Mouse (Mus musculus) forebrain, embryonic 12.5 days (tissue): ENCODE results near the gene Rad17. TPM values are rescaled to one million over a fixed set of nuclear protein-coding genes. Genes with fewer than 3 reads are reported as not detected.

ENCODE experiments used
- ATAC-seq: fragments of 200-750 bp; cut with Nextera tagmentation; 2 replicates; pipeline ENCODE4 v1.8.0; 2017; ENCODE audit warnings: moderate TSS enrichment; ENCODE audit not compliant: low FRiP score
- H3K27ac ChIP-seq: fragments of 300-500 bp; sonication (generic); 2 replicates; pipeline ENCODE4 v1.5.1; 2016; ENCODE audit warnings: mild to moderate bottlenecking
- H3K27me3 ChIP-seq: fragments of 300-500 bp; sonication (generic); 2 replicates; pipeline ENCODE4 v1.6.1; 2016; ENCODE audit warnings: mild to moderate bottlenecking
- H3K36me3 ChIP-seq: fragments of 300-500 bp; sonication (generic); replicated peaks from 2 replicates; pipeline ENCODE4 v1.6.1; 2016; ENCODE audit warnings: mild to moderate bottlenecking
- H3K4me1 ChIP-seq: fragments of 300-500 bp; sonication (generic); 2 replicates; pipeline ENCODE4 v1.6.1; 2016
- H3K4me2 ChIP-seq: fragments of 300-500 bp; sonication (generic); 2 replicates; pipeline ENCODE4 v1.6.1; 2016; ENCODE audit warnings: mild to moderate bottlenecking, moderate library complexity
- H3K4me3 ChIP-seq: fragments of 300-500 bp; sonication (generic); replicated peaks from 2 replicates; pipeline ENCODE4 v1.5.1; 2016; ENCODE audit warnings: mild to moderate bottlenecking
- H3K9ac ChIP-seq: fragments of 300-500 bp; sonication (generic); 2 replicates; pipeline ENCODE4 v1.6.1; 2016; ENCODE audit warnings: mild to moderate bottlenecking
- H3K9me3 ChIP-seq: fragments of 300-500 bp; sonication (generic); 2 replicates; pipeline ENCODE4 v1.6.1; 2016
- WGBS: fragments of 180-500 bp; shearing (Covaris S2); methylation state at CpG from one replicate; pipeline ENCODE4 v1.1.7; 2016; 5-methylcytosine and 5-hydroxymethylcytosine counted together
- polyA plus RNA-seq: library from polyadenylated mRNA; unstranded; fragments of >200 nt; fragmentation: Nextera tagmentation; extraction: Ambion mirVana; gene quantifications from 2 replicates; pipeline ENCODE4 v1.2.1, GENCODE M21; 2016

Gene Rad17
- polyA plus RNA-seq, 1 experiment from 2014 or later = 24.7 TPM

DNA sequence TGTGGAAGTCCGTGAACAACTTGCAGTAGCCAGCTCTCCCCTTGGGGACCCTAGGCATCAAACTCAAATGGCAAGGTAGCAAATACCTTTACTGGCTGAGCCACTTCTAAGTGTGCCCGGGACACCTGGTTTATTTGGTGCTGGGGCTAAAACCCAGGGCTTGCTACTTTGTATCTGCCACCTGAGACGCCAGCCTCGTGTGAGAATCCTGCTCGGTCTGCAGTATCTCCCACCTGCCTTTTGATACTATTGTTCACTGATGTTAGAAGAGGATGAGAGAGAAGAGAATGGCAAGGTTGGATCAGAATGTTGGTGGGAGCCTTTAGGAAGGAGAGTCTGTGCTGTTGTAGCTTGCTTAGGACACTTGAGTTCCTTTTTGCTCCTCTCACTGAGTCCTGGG, 7.2 kb upstream of the Rad17 start:
- no peak overlapping the region for H3K4me3 ChIP-seq
- H3K27me3 ChIP-seq = no peaks in the 10 kb centered on the region
- H3K9ac ChIP-seq = no peak overlapping the region
- no peak for ATAC-seq
- H3K9me3 ChIP-seq = no peaks in the 10 kb centered on the region
- no peak overlapping the region for H3K4me2 ChIP-seq
- H3K36me3 ChIP-seq = peaks cover 8% of the 10 kb centered on the region; the same call in 1 of the 2 replicates
- whole genome bisulfite sequencing = 94% methylated on average over 5 of the region's 5 CpGs
- no peak overlapping the region for H3K27ac ChIP-seq
- no peaks in the 10 kb centered on the region for H3K4me1 ChIP-seq

DNA sequence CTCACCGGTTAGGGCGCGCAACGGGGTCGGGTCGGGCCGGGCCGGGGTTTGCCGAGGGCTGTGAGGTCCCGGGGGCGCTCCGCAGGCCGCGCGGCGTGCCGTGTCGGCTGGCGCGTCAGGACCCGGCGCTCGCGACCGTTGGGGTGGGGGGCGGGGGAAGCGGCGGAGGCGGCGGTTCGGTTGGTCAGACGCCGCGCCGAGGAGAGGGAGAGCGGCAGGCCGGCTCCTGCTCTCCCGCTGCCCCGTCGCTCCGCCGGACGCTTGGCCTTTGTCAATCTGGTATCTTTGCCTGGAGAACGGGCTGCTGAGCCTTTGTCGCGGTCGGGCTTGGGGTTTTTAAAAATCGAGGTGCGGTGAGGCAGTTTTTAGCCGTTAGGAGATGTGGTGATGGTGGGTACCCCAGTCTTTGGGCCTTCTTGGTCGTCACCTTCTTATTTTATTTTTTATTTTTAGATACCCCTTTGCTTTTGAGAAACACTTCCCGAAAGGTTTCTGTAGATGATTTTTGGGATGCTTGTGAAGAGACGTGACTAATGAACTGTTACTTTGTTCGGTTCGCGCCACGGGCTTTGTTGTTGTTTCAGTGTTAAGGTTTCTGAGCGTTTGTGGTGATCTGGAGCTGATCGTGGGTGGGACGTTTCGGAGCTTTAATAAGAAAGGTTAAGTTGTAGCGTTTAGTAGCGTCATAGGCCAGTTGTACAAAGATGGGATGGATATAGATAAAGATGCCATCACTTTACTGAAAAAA, 762 bp upstream of the Rad17 start, which contains the start of gene Taf9:
Gene Taf9 (plus strand): TSS at position 141 of the 748 bp plus-strand sequence.
- no peaks in the 10 kb centered on the region for H3K9me3 ChIP-seq
- peaks cover 10% of the 10 kb centered on the region for H3K4me1 ChIP-seq
- H3K36me3 ChIP-seq = peaks cover 14% of the 10 kb centered on the region; the same call in 1 of the 2 replicates
- H3K4me2 ChIP-seq = peak within 1 kb of the TSS; percentile 76
- H3K9ac ChIP-seq = peak within 1 kb of the TSS; percentile 90
- H3K4me3 ChIP-seq = peak within 1 kb of the TSS; percentile 93
- peak within 1 kb of the TSS; percentile 97 for H3K27ac ChIP-seq
- ATAC-seq = no peak; the same call in 1 of the 2 replicates
- H3K27me3 ChIP-seq = no peaks in the 10 kb centered on the region
- 1% methylated on average over 60 of the region's 63 CpGs for WGBS

DNA sequence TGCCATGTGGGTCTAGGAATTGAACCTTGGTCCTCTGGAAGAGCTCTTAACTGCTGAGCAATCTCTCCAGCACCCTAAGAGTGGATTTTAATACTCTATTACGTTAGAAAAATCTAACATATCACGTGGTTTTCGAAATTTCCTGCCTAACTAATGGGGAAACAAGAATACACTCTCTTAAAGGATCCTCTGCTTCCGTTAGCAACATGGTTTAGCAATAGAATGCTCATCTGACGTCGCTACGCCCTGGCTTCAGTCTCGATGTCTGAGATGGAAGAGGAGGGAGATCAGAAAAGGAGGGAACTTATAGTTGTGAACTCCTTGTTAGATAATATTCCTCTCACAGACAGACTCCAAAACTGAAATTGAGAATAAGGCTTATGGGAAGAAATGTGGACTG, 2.6 kb downstream of the Rad17 start:
- Histone ChIP-seq H3K4me2 (no peak overlapping the region), H3K36me3 (peaks cover 29% of the 10 kb centered on the region), H3K27me3 (no peaks in the 10 kb centered on the region), H3K9ac (no peak overlapping the region), H3K4me3 (no peak overlapping the region), H3K9me3 (no peaks in the 10 kb centered on the region), H3K27ac (no peak overlapping the region), H3K4me1 (peaks cover 10% of the 10 kb centered on the region)
- ATAC-seq = no peak
- WGBS = 95% methylated on average over 8 of the region's 8 CpGs

DNA sequence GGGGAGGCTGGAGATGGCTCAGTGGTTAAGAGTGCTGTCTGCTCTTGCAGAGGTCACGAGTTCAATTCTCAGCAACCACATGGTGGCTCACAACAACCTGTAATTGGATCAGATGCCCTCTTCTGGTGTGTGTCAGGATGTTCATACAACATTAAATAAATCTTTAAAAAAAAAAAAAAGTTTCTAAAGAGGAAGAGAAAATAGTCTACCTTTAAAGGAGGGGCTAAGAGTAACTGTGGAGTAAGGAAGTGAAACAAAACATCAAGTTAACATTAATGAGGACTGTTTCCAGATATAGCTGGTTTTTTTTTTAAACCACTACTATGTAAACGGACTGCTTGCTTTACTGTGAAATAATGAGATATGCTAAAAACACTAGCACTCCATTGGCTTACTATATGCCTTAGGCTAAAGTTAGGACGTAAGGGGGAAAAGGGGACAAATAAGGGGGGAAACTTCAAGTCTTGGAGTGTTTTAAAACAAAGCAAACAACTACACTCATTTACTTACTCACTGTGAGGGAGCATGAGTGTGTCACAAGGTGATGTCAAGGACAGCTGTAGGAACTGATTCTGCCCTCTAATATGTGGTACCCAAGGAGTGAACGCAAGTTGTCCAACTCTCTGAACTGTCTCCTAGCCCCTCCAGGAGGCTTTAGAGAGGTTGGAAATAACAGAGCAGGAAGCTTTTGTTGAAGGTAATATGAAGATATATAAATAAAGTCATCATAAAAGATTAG, 8.2 kb downstream of the Rad17 start:
- H3K27ac ChIP-seq = no peak overlapping the region
- peaks cover 64% of the 10 kb centered on the region for H3K36me3 ChIP-seq
- WGBS = 94% methylated on average over 4 of the region's 4 CpGs
- no peak overlapping the region for H3K9ac ChIP-seq
- H3K4me2 ChIP-seq = no peak overlapping the region
- H3K9me3 ChIP-seq = no peaks in the 10 kb centered on the region
- no peak overlapping the region for H3K4me3 ChIP-seq
- ATAC-seq = no peak
- no peaks in the 10 kb centered on the region for H3K4me1 ChIP-seq
- H3K27me3 ChIP-seq = no peaks in the 10 kb centered on the region

DNA sequence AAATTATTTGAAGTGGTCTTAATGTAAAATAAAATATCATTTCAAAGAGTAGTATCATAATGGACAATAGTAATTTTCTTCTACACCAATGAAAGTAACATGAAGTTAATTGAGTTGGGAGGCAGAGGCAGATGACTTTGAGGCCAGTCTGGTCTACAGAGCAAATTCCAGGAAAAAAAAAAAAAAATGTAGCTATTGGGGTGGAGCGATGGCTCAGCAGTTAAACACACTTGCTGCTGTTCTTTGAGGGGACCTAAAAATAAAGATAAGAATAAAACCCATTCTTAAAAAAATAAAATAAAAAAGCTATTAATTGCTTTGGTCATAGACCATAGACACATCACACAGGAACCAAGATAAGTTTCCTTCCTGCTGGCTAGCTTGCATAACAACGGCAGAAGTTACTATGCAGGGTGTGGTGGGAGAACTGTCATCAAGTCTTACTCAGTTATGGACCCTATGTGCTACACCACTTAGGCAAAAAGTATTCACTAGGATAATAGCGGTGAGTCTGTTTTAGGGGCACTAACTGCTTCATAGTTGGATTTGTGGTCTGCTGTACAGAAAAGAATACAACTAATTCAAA, 16.7 kb downstream of the Rad17 start:
- H3K4me3 ChIP-seq = no peak overlapping the region
- no peaks in the 10 kb centered on the region for H3K4me1 ChIP-seq
- no peak overlapping the region for H3K27ac ChIP-seq
- H3K9ac ChIP-seq = no peak overlapping the region
- H3K4me2 ChIP-seq = no peak overlapping the region
- no peaks in the 10 kb centered on the region for H3K9me3 ChIP-seq
- peaks cover 56% of the 10 kb centered on the region for H3K36me3 ChIP-seq
- 97% methylated on average over 3 of the region's 3 CpGs for WGBS
- ATAC-seq = no peak
- no peaks in the 10 kb centered on the region for H3K27me3 ChIP-seq

DNA sequence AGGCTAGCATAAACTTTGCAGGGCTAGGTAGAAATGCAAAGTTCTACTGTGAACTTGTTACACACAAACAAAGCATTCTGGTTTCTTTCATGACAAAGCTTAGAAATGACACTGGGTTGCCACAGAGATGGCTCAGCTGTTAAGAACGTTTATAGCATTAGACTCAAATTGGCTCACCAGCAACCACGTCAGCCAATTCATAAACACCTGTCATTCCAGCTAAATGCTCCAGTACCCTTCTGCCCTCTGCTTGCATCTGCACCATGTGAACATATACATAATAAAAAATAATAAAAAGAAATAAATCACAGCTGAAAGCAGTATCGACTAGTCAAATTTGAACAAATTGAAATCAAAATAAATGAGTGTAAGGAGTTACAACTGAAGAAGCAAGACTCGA, 28.6 kb downstream of the Rad17 start:
- H3K9ac ChIP-seq = no peak overlapping the region
- H3K9me3 ChIP-seq = no peaks in the 10 kb centered on the region
- WGBS = 90% methylated on average over 4 of the region's 4 CpGs
- peaks cover 5% of the 10 kb centered on the region; the same call in 1 of the 2 replicates for H3K27me3 ChIP-seq
- H3K27ac ChIP-seq = no peak overlapping the region
- no peak overlapping the region for H3K4me2 ChIP-seq
- no peaks in the 10 kb centered on the region for H3K4me1 ChIP-seq
- peaks cover 53% of the 10 kb centered on the region for H3K36me3 ChIP-seq
- no peak for ATAC-seq
- H3K4me3 ChIP-seq = no peak overlapping the region

DNA sequence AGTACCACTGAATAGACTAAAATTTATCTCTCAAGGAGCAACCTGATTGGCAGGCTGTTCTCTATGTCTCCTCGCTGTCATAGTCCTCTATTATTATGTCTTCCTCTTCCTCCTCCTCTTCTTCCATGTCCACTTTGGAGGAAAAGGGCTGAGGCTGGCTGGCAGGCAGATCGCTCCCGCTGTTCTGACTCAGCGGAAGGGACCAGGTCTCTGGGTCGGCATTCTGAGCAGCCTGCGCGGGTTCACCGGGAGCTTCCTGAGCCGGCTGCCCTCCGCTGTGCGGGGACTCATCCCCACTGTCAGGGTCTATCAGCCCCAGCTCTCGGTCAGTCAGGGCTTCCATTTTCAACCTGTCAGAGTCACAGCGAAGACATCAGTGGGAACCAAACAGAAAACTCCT, 33.3 kb downstream of the Rad17 start:
- 81% methylated on average over 13 of the region's 13 CpGs for WGBS
- Histone ChIP-seq H3K27me3 (peaks cover 17% of the 10 kb centered on the region), H3K4me2 (no peak overlapping the region), H3K9me3 (no peaks in the 10 kb centered on the region), H3K4me1 (peaks cover 9% of the 10 kb centered on the region), H3K4me3 (no peak overlapping the region), H3K9ac (no peak overlapping the region), H3K27ac (no peak overlapping the region), H3K36me3 (peaks cover 29% of the 10 kb centered on the region)
- ATAC-seq = no peak

DNA sequence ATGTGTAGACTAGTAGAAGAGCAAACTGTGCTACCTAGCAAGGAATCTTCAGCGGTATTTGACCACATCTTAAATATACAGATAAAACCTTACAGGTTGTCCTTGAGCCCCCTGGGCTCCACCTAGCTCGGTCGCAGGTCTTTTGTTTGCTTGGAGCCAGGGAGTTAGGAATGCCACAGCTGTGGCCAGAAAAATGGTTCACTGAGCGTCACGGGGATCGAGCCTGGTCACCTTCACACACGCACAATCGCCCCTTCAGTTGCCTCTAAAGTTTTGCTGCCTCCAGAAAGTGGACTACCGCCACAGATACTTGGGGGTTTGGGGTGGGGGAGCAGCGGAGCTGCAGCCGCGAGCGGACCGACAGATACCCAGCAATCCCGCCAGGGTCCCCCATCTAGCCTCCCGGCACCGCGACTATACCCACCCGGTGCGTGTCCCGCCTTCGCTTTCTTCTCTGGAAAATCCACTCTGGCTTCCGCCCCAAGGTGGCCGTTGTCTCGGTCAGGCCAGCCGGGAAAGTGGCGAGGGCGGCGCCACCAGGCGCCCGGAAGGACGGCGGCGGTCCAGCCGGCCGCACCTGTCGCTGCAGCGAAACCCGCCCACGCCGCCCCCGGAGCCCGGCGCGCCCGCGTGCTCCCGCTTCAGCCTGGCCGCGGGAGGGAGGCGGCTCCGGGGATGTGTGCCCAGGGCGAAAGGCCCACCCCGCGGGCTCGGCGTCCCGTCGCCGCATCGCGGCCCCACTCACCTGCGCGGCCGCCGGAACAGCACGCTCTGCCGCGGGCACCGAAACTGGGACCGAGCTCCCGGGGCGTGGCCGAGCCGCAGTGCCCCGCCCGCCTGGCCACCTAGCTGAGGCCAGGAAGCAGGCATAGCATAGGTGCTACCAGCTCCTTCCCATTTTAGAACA, 34.4 kb downstream of the Rad17 start, which contains the start of gene Marveld2:
Gene Marveld2 (minus strand): TSS at position 791 of the 907 bp plus-strand sequence.
- H3K36me3 ChIP-seq = peaks cover 20% of the 10 kb centered on the region
- peak within 1 kb of the TSS; percentile 58 for H3K4me3 ChIP-seq
- 2% methylated on average over 72 of the region's 77 CpGs for WGBS
- H3K27me3 ChIP-seq = peaks cover 17% of the 10 kb centered on the region
- peak within 1 kb of the TSS; percentile 61 for H3K9ac ChIP-seq
- peak; percentile 55 for ATAC-seq
- H3K27ac ChIP-seq = no peak within 1 kb of the TSS
- H3K4me2 ChIP-seq = peak within 1 kb of the TSS; percentile 97
- no peaks in the 10 kb centered on the region for H3K9me3 ChIP-seq
- peaks cover 9% of the 10 kb centered on the region for H3K4me1 ChIP-seq

DNA sequence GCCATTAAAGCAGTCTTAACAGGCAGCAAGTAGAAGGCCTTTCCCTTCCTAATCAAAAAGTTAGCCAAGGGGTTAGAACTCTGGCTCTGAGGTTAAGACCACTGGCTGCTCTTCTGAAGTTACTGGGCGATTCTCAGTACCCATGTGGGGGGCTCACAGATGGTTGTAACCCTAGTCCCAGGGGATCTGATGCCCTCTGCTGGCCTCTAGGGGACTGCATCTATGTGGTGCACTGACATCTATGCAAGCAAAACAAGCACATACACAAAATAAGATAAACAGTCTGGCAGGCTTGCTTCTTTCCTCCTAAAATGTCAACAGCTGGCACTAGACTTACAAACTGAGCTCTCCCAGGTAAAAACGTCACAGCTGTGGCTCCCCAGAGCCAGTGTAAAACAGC, 37.9 kb downstream of the Rad17 start:
- Histone ChIP-seq H3K9ac (no peak overlapping the region), H3K27ac (no peak overlapping the region), H3K4me3 (no peak overlapping the region), H3K9me3 (no peaks in the 10 kb centered on the region), H3K36me3 (peaks cover 7% of the 10 kb centered on the region; the same call in 1 of the 2 replicates), H3K4me1 (peaks cover 9% of the 10 kb centered on the region), H3K27me3 (peaks cover 17% of the 10 kb centered on the region), H3K4me2 (no peak overlapping the region)
- no peak for ATAC-seq
- WGBS = 56% methylated on average over 2 of the region's 2 CpGs

DNA sequence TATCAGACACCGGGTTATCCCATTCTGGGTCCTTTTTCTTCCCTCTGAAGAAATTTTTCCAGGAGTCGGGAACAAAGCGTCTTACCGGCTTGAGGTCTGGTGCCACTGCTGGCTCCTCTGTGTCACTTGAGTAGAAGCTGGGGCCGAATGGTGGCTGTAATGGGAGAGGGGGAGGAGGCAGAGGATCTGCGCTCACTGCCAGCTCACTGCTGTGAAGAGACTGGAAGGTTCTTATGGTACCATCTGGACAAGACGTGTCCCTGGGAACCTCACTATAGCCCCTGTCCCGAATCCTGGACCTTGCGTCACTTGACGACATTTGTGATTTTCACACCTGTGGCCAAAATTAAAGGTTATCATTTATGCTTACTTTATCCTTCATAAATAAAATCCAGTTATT, 38.6 kb downstream of the Rad17 start:
- Histone ChIP-seq H3K4me2 (no peak overlapping the region), H3K4me1 (peaks cover 9% of the 10 kb centered on the region), H3K4me3 (no peak overlapping the region), H3K27me3 (peaks cover 12% of the 10 kb centered on the region), H3K9me3 (no peaks in the 10 kb centered on the region), H3K9ac (no peak overlapping the region), H3K27ac (no peak overlapping the region), H3K36me3 (0 out of 2 replicates have a peak, but pooled peaks cover under 1% of the 10 kb centered on the region)
- no peak for ATAC-seq
- WGBS = 95% methylated on average over 10 of the region's 10 CpGs

DNA sequence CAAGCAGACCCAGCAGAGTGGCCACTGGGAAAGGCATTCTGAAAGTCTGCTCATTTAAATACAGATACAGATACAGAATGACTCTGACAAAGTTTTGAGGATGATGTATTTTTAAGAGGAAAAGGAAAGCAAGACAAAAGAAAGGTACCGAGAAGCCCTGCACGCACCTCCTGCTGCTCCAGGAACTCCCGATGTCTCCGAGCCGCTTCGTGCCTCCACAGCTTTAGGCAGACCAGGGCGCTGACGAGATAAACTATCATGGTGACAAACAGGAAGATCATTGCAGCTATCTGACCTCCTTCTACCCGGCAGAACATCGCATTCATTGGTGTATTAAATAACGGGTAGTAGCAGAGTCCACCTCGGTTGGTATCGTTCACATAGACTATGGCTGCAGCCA, 39.6 kb downstream of the Rad17 start:
- Histone ChIP-seq H3K9ac (no peak overlapping the region), H3K4me2 (no peak overlapping the region), H3K36me3 (no peaks in the 10 kb centered on the region), H3K27me3 (peaks cover 5% of the 10 kb centered on the region), H3K4me3 (no peak overlapping the region), H3K4me1 (0 out of 2 replicates have a peak, but pooled peaks cover 3% of the 10 kb centered on the region), H3K9me3 (no peaks in the 10 kb centered on the region), H3K27ac (no peak overlapping the region)
- 95% methylated on average over 13 of the region's 13 CpGs for WGBS
- no peak for ATAC-seq
